Mouse (Mus musculus) mouse embryonic stem cell (cell line): ENCODE results near the gene Tmem268.

Experiments used
- in situ Hi-C, 2 experiments: fragments of 300-500 bp; cut with MboI; formaldehyde crosslinking; loops; 1 replicate in 1 of 2; 3 replicates in 1 of 2; pipeline ENCODE4 v1.14.3; 2019 to 2020; ENCODE audit warnings: low sequenced_read_pairs in 2 of 2, low pct_unique_long_range_greater_than_20kb in 1 of 2, mixed read lengths in 1 of 2; ENCODE audit not compliant: unreplicated experiment in 1 of 2

Gene Tmem268

DNA sequence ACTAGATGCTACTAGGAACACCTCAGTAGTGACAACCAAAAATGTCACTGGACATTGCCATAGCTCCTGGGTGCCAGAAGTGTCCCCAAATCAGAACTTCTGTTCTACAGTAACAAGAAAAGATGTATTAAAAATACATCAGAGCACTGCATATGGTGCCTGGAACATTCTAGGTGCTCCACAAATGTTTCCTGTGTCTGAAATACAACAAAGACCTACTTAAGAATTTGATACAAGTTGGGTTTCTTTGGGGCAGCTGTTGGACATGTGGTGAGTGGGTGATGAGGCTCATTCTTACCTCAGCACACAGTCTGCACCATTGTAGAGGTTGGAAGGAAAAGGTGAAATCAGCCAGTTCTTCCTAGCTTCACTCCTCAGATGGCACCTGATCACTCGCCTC is 5.7 kb upstream of the Tmem268 start:
- in situ Hi-C loops = no loop called here

DNA sequence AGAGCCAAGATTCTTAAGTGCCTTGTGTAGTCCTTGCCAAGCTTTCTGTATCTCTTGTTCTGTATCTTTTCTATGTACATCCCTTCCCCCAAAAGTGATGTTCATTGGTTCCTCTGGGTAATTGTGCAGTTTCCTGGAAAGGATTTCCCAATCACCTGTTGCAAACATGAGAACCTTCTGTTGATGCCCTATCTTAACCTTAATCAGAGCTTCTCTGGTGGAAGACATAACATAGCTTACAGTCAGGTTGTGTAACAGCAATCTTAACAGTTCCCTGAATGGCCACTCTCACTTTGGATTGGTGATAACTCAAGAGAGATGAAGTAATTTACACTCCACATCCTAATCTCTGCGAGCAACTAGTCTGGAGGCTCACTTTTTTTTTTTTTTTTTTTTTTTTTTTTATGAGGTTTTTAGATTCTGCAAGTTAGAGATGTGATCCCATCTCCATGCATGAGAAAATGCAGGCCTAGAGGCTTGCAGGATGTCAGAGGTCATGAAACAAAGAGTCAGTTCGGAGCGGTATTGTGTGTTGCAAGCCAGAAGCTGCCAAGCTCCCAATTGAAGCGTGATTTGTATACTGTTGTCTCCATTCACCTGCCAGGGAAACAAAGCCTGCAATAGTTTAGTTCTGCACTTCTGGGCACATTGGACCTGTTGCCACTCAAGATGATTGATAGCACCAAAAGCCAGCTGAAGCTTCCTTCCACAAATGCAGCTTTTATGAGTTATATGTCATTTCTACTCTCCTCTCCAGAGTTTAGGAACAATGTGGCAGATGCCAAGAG is 4.6 kb upstream of the Tmem268 start:
- in situ Hi-C loops = no loop called here

DNA sequence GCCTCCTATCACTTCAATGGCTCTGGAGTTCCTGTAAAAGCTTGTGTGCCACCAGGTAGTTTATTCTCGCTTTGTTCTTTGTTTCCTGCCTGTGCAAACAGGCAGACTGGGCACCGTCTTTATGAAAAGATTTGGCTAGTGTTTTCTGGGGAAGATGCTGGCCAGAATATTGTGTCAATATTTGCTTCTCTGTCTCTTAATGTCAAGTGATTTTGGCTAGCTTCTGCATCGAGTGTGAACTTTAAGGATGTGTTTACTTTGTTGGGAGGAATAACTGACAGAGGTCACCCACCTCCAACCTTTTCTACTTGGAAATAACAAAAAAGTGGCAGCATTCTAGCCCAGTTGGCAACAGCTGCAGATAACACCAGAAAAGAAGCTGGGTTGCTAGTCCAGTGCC is 4.0 kb upstream of the Tmem268 start:
- in situ Hi-C loops = no loop called here

- in situ Hi-C loops = no loop called here
Measured at GRCm38 (mm10) chr4:63555111-63555510, 3.5 kb upstream of the Tmem268 start.

- in situ Hi-C loops = no loop called here
Measured at GRCm38 (mm10) chr4:63556665-63557064, 1.9 kb upstream of the Tmem268 start.

DNA sequence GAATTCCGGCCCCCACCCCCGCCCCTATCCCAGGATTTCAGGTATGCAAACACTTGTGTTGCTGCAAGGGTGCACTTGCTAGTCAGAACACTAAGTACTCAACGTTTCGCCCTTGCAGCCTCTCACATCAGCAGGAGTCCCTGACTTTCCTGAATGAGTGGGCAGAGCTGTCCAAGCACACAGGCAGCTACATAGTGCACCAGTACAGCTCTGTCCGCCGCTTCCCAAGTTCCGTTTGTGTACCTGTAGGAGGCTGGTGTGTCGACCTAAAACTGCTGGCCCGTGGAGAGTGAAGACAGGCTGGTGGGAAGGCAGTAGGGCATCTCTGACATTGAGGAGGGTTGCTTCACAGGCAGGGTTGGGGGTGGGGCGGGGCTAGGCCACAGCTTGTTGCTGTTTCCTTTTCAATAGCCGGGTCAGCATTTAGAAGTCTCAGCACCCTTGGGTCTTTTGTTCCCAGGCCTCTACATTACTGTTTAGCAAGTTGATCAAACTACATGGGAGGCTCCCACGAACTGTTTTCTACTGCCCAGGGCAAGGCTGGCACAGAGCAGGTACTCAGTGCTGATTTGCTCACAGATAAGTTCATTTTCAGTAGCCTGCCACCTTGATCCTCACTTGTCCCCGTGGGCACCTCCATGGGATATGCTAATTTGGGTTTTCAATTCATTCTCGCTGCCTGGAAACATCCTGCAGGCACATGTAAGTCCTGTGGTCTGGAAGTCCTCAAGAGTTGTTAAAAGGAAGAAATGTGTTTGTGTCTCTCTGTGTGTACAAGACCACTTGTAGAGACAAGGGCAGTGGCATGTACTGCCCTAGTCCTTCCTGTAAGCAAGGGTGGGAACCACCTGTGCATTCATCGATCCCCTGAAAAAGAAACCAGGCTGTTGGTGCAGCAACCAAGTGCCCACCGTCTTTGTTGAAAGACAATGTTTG is 1.2 kb upstream of the Tmem268 start:
- in situ Hi-C loops = no loop called here

DNA sequence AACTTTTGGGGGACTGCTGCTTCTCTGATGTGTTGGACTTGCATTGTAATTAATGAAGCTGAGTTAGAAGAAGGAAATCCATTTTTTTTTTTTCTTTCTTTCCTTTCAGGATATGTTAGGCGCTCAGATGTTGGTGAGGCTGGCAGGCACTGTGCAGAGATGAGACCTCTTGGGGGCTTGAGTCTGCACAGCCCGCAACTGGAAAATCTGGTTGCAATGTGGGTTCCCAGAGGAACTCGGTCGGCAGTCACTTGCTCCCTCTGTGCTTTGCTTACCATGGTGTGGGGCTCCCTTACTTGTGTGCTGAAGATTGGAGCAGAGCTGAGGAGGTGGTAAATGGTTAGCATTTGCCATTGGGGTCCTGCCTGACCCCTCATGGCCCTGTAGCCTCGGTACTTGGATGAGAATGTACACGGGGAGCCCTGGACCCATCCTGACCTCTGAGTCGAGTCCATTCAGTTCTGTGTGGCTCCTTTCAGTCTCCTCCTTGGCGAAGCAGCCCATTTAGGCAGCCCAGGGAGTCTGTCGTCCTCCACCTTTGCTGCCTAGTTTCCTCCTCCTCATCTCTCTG is 631 bp downstream of the Tmem268 start:
- in situ Hi-C loops = no loop called here

- in situ Hi-C loops = no loop called here
Measured at GRCm38 (mm10) chr4:63560079-63560478, 1.5 kb downstream of the Tmem268 start.

DNA sequence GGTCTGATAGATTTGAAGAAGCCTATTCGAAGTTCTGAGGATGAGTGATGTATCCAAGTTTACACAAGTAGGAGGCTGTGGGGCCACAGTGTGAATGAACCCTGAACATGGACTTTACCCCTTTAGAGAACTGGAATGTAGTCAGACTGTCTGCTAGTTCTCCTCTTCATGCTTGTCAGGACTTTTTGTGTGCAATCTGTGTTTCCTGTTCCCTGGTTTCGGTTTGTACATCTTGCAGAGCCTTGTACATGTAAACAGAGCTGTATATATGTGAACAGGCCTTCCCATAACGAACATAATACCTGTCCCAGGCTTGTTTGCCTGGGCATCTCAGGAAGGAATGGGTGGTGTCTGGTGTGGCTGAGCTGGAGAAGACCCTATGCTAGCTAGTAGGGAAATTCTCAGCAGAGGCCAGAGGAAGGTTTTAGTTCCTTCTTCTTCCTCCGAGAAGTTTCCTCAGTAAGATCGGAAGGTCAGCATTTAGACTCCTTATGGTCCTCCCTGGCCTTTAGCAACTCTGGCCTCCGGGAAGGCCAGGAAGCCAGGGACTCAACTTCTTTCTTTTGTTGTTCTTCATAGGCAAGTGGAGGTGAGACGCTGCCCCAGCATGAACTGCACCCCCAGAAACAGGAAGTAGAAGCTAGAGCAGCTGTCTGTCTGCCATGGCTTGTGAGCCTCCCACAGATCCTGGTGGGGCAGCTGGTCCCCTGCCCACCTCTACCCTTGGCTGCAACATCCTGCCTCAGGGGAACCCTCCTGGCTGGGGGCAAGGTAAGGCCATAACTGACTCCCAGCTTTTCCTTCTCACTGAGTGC is 3.5 kb downstream of the Tmem268 start:
- in situ Hi-C loops = no loop called here

DNA sequence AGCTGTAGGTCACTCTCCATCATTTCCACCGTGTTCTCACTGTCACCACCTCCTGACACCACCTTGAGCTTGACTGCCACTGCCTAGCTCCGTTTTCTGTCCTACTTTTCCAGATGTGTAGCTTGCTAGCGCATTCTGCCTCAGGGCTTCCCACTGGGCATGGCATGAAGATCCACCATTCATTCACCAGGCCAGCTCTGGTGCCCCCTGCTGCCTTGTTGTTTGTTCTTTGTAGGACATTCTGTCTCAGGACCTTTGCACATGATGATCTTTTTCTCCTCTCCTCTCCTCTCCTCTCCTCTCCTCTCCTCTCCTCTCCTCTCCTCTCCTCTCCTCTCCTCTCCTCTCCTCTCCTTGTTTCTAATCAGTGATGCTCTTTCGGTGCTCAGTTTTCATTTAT is 4.2 kb downstream of the Tmem268 start:
- in situ Hi-C loops = no loop called here

DNA sequence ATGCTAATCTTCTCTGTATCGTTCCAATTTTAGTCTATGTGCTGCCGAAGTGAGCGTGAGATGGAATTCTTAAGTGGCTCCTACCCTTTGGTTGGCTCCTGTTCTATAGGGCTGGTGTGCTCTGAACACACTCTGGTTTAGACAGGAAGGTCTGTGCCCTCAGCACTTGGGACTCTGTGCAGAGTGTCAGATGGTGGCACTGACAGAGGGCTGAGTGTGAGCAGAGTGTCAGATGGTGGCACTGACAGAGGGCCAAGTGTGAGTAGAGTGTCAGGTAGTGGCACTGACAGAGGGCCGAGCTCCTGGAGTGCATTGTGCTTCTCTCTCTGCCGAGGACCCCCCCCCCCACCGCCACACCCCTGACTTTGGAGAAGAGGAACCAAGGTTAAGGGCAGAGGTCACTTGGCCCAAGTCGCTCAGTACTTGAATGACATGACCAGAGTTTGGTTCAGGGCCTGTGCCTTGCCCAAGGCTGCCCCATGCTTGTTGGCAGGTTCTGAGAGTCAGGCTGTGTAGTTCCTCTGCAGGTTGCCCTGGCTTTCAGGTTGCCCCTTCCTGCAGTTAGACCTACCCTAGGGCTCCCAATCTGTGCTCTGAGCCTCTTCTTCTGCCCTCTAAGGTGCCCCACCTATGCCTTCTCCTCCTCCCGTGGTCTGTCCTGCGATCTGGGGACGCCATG is 9.3 kb downstream of the Tmem268 start:
- in situ Hi-C loops = no loop called here

GRCm38 (mm10) chr4:63569322-63569721 is 10.7 kb downstream of the Tmem268 start:
- in situ Hi-C loops = no loop called here

DNA sequence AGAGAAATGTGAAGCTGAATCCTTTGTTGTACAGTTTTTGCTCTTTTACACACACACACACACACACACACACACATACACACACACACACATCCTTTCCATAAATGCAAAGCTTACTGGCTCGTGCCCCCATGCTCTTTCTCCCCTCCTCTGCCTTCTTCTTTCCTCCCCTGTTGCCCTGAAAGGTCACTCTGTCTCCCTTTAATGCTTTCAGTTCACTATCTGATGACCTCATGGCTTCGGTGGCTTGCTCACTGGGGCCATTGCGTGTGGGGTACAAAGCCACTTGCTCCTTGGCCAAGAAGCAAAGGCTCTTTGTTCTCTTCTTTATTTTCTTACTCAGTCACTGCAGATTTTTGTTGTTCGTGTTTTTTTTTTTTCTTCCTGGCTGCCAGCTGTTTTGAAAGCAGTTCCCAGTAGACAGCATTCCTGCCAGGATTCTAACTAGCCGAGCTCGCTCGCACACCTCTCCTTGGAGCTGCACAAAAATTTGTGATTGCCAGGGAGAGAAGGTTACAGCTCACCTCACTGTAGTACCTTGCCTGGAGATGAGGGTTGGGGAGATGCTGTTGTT is 11.7 kb downstream of the Tmem268 start:
- in situ Hi-C loops = no loop called here

DNA sequence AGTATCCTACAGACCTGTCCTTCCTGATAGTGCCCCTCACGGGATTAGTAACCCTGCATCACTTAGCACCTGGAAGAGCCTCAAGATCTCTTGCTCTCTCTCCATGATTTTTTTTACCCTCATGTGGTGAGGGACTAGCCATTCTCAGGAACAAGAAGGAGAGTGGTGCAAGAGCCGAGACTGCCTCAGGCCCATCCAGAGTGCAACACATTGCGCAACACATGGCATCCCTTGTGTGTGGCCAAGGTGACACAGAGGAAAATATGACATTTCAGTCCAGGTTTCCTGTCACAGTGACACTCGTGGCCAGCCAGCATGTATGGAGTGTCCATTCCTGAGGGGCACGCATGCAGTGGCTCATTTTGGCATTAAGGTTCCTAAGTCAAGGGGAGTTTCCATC is 14.0 kb downstream of the Tmem268 start:
- in situ Hi-C loops = no loop called here

- in situ Hi-C loops = no loop called here
Measured at GRCm38 (mm10) chr4:63579649-63580048, 21.1 kb downstream of the Tmem268 start.

GRCm38 (mm10) chr4:63580078-63580477 is 21.5 kb downstream of the Tmem268 start:
- in situ Hi-C loops = no loop called here

DNA sequence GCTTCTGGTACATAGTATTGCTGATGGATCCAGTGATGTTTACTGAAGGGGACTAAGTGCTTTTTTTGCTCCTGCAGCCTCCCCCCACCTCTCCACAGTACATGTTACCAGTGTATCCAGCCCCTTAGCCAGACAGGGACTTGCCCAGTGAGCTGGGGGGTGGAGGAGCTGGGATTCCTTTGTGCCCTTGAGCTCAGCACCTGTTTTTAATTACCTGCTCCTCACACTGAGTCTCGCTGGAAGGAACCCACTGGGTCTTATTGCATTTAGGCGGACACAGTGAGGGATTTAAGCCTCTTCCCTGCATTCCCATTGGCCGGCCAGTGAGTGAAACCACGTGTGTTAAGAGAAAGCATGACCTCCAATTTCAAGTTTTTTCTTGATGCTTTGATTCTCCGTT is 24.0 kb downstream of the Tmem268 start:
- in situ Hi-C loops = no loop called here

DNA sequence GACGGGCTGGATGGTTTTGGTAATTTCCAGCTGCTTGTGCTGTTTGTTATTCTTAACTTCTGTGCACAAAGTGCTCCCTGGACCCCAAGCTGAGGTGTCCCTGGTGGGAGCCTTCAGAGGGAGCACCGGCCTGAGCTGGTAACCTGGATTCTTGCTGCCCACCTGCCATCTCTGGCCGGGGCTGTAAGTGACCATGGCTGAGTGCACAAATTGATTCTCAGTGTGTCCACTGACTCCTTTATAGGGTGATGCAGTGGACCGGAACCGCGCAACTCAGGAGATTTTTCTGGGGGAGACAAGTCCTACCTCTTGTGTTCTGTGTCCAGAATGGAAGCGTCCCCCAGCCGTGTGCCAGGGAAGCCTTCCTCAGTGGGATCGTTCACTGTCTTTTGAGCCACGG is 26.6 kb downstream of the Tmem268 start:
- in situ Hi-C loops = no loop called here
